Mouse (Mus musculus): Measurements from ENCODE around the gene Urod. TPM values are rescaled to one million over a fixed set of nuclear protein-coding genes. Genes with fewer than 3 reads are reported as not detected.

Gene Urod
- total and polyA plus RNA-seq, 3 experiments = 52.7 to 105 (median 103) TPM

DNA sequence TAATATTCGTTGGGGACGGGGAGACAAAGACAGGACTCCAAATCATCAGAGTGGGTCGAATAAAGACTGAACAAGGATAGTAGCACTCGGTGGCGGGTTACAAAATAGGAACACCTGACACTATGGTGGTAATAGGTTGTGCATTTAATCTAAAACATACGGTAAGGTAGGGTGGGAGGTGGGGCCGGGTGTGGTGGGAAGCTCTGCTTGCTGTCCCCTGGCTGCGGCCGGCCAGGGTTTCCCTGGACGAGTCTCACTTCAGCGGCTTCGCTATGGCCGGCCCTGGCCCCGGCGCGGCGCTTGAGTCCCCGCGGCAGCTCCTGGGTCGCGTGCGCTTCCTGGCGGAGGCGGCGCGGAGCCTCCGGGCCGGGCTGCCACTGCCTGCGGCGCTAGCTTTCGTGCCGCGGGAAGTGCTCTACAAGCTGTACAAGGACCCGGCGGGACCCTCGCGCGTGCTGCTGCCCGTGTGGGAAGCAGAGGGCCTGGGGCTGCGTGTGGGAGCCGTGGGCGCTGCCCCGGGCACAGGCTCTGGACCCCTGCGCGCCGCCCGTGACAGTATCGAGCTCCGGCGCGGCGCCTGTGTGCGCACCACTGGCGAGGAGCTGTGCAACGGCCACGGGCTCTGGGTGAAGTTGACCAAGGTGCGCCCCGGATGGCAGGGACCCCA, 1.1 kb upstream of the Urod start, which contains the start of gene Hectd3:
Gene Hectd3 (plus strand): TSS at position 187 of the 667 bp plus-strand sequence.
- DNase-seq = peak; percentile 80

- peak; percentile 73 for DNase-seq
These were observed 2.8 kb downstream of the Urod start for GRCm38 (mm10) chr4:116991366-116991765.

DNA sequence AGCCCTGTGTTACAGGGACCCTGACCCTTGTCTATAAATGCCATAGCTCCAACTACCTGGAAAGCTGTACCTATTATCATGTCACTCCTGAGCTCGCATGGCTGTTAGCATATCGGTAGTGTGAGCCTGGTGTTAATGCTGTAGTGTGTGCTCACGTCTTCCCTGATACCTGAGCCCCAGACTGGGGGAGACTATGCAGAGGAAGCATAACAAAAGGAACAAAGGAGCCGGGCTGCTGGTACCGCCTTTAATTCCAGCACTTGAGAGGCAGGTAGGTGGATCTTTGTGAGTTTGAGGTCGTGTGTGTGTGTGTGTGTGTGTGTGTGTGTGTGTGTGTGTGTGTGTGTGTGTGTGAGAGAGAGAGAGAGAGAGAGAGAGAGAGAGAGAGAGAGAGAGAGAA, 4.5 kb downstream of the Urod start:
- DNase-seq = no peak

- no peak for DNase-seq
These were observed 7.1 kb downstream of the Urod start for GRCm38 (mm10) chr4:116987122-116987456.

- peak; percentile 89 for DNase-seq
These were observed 7.7 kb downstream of the Urod start for GRCm38 (mm10) chr4:116986400-116987121.

DNA sequence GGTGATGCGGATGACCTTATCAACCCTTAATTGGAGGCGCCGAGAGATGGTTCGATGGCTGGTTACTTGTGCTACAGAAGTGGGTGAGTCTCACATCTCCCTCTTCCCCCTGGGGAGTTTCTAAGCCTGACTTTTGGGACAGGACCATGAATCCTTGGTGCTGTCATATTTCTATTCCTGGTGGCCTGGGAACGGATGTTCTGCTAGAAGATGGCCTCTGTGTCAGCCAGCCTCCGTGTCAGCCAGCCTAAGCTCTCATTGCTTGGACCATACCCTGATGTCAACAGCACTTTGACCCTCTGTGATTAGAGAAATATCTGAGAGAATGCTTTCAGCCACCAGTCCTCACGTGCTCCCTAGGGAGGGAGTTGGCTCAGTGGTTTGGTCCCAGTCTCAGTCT, 8.5 kb downstream of the Urod start:
- no peak for DNase-seq

GRCm38 (mm10) chr4:116976503-116976902, 17.7 kb downstream of the Urod start:
- DNase-seq = no peak

DNA sequence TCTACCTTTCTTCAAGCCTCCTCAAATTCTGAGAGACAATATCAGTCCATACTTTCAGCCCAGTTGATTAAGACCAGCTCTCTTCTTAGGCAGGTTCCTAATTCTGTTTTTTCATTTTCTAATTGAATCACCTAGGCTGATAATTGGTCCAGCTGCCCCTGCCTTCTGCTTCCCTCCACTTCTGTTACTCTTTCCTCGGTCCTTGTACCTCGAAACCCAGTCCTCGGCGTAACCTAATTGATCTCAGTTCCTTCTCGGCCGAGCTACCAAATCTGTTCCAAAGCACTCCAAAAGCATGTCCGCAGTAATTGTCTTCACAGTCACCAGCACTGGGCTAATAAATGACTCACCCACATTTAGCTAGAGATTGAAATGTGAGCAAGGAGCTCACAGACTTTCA, 39.3 kb downstream of the Urod start:
- no peak for DNase-seq

GRCm38 (mm10) chr4:116951642-116952041, 42.6 kb downstream of the Urod start:
- no peak for DNase-seq

GRCm38 (mm10) chr4:116944055-116944454, 50.2 kb downstream of the Urod start:
- DNase-seq = no peak

- DNase-seq = no peak
These were observed 51.5 kb downstream of the Urod start for GRCm38 (mm10) chr4:116942695-116943094.

Other genes with a start within 250 kb of the Urod start
- 10 to 100 TPM; 13.1 to 16.1 TPM for gene Toe1, start 186.8 kb downstream of the Urod start, total RNA-seq (2021)
- gene Toe1, start 186.8 kb downstream of the Urod start, polyA plus RNA-seq (2012; rRNA removed) = 14.2 and 14.3 TPM in 2 replicates
- gene Mutyh, start 186.7 kb downstream of the Urod start, total RNA-seq (2021) = 1 to 10 TPM; 3.0 to 7.8 TPM
- 17.5 and 19.6 TPM in 2 replicates for gene Mutyh, start 186.7 kb downstream of the Urod start, polyA plus RNA-seq (2012; rRNA removed)
- gene Hpdl, start 172.7 kb downstream of the Urod start, total RNA-seq (2021) = 1 to 10 TPM; 2.4 to 4.2 TPM
- gene Hpdl, start 172.7 kb downstream of the Urod start, polyA plus RNA-seq (2012; rRNA removed) = 7.7 and 8.9 TPM in 2 replicates
- 1 to 10 TPM; 3.6 to 4.7 TPM for gene Zswim5, start 117.0 kb downstream of the Urod start, total RNA-seq (2021)
- 1.8 and 2.4 TPM in 2 replicates for gene Zswim5, start 117.0 kb downstream of the Urod start, polyA plus RNA-seq (2012; rRNA removed)
- 10 to 100 TPM; 28.4 to 29.5 TPM for gene Hectd3, start 904 bp upstream of the Urod start, total RNA-seq (2021)
- gene Hectd3, start 904 bp upstream of the Urod start, polyA plus RNA-seq (2012; rRNA removed) = 96.5 and 96.9 TPM in 2 replicates
- 10 to 100 TPM; 30.3 to 33.0 TPM for gene Eif2b3, start 25.0 kb upstream of the Urod start, total RNA-seq (2021)
- gene Eif2b3, start 25.0 kb upstream of the Urod start, polyA plus RNA-seq (2012; rRNA removed) = 2.0 and 2.1 TPM in 2 replicates
- gene Ptch2, start 101.7 kb upstream of the Urod start, total RNA-seq (2021) = 1 to 10 TPM; 2.8 to 6.5 TPM
- gene Ptch2, start 101.7 kb upstream of the Urod start, polyA plus RNA-seq (2012; rRNA removed) = 24.4 and 25.1 TPM in 2 replicates
- 1 to 10 TPM; 8.0 to 9.7 TPM for gene Btbd19, start 131.3 kb upstream of the Urod start, total RNA-seq (2021)
- 6.0 and 7.4 TPM in 2 replicates for gene Btbd19, start 131.3 kb upstream of the Urod start, polyA plus RNA-seq (2012; rRNA removed)
- not detected for gene Tctex1d4, start 132.4 kb upstream of the Urod start, total RNA-seq (2021)
- gene Tctex1d4, start 132.4 kb upstream of the Urod start, polyA plus RNA-seq (2012; rRNA removed) = 0.45 TPM in 1 of 2 replicates, not detected in the other
- gene Plk3, start 139.6 kb upstream of the Urod start, total RNA-seq (2021) = 10 to 100 TPM in 1 of 2 experiments, 1 to 10 TPM in 1; 8.4 to 23.6 TPM
- 11.3 and 11.5 TPM in 2 replicates for gene Plk3, start 139.6 kb upstream of the Urod start, polyA plus RNA-seq (2012; rRNA removed)
- gene Rps8, start 161.8 kb upstream of the Urod start, total RNA-seq (2021) = 1,000 to 10,000 TPM in 1 of 2 experiments, 100 to 1,000 TPM in 1; 552 to 1,148 TPM
- gene Rps8, start 161.8 kb upstream of the Urod start, polyA plus RNA-seq (2012; rRNA removed) = 156 and 162 TPM in 2 replicates
- 1 to 10 TPM in 1 of 2 experiments, under 1 TPM in 1; 0.98 to 1.1 TPM for gene Kif2c, start 188.2 kb upstream of the Urod start, total RNA-seq (2021)
- 0.40 and 0.45 TPM in 2 replicates for gene Kif2c, start 188.2 kb upstream of the Urod start, polyA plus RNA-seq (2012; rRNA removed)